Mouse (Mus musculus) CD8-positive naive resting alpha-beta T cell, adult 2 months (primary cell): Measurements from ENCODE around the gene Abcd3.
"Not testable (repeated sequence)": the region's sequence is repeated elsewhere in the genome, so short reads cannot be mapped to it uniquely, and the experiment has no call there.

Experiments used
- DNase-seq, 2 experiments: peaks; one replicate each; pipeline ENCODE4 v3.0.0; 2022; ENCODE audit warnings: low read depth in 2 of 2, low spot score in 2 of 2

Gene Abcd3

GRCm38 (mm10) chr3:121818736-121819396 lies 3.8 kb upstream of the Abcd3 start:
- DNase-seq, result no peak

- DNase-seq, result no peak
Observed at GRCm38 (mm10) chr3:121815549-121816235, 590 bp upstream of the Abcd3 start.

GRCm38 (mm10) chr3:121814413-121814864 lies 663 bp downstream of the Abcd3 start:
- no peak for DNase-seq

GRCm38 (mm10) chr3:121813834-121814233 lies 1.3 kb downstream of the Abcd3 start:
- DNase-seq, result no peak

- no peak for DNase-seq
Observed at GRCm38 (mm10) chr3:121808246-121808645, 6.9 kb downstream of the Abcd3 start.

GRCm38 (mm10) chr3:121794214-121794613 lies 20.9 kb downstream of the Abcd3 start:
- DNase-seq, result no peak

GRCm38 (mm10) chr3:121792246-121792645 lies 22.9 kb downstream of the Abcd3 start:
- DNase-seq, result no peak

- no peak for DNase-seq
Observed at GRCm38 (mm10) chr3:121790442-121790841, 24.7 kb downstream of the Abcd3 start.

- no peak for DNase-seq
Observed at GRCm38 (mm10) chr3:121789790-121790189, 25.3 kb downstream of the Abcd3 start.

- no peak for DNase-seq
Observed at GRCm38 (mm10) chr3:121783020-121783419, 32.1 kb downstream of the Abcd3 start.

- DNase-seq, result peak in 1 of 2 experiments; percentile 26
Observed at GRCm38 (mm10) chr3:121777943-121778342, 37.2 kb downstream of the Abcd3 start.

- not testable (repeated sequence) for DNase-seq
Observed at GRCm38 (mm10) chr3:121773336-121773735, 41.8 kb downstream of the Abcd3 start.

- no peak for DNase-seq
Observed at GRCm38 (mm10) chr3:121768770-121769169, 46.3 kb downstream of the Abcd3 start.

GRCm38 (mm10) chr3:121766818-121767217 lies 48.3 kb downstream of the Abcd3 start:
- no peak for DNase-seq

GRCm38 (mm10) chr3:121766048-121766447 lies 49.1 kb downstream of the Abcd3 start:
- no peak for DNase-seq

- no peak for DNase-seq
Observed at GRCm38 (mm10) chr3:121762056-121762852, 52.8 kb downstream of the Abcd3 start.

GRCm38 (mm10) chr3:121758373-121758772 lies 56.7 kb downstream of the Abcd3 start:
- DNase-seq, result no peak

- peak in 1 of 2 experiments; percentile 13 for DNase-seq
Observed at GRCm38 (mm10) chr3:121755152-121755551, 60.0 kb downstream of the Abcd3 start.

GRCm38 (mm10) chr3:121754319-121755090 lies 60.6 kb downstream of the Abcd3 start:
- DNase-seq, result not testable (repeated sequence)

GRCm38 (mm10) chr3:121741186-121741848 lies 73.8 kb downstream of the Abcd3 start:
- DNase-seq, result not testable (repeated sequence)
